In genomic region chr14:77309571-77309970, GRCm38 (mm10) we compare ENCODE assay signal across 11 mouse cellular contexts.
DNase-seq lines count a peak whose midpoint lies in the region; ATAC-seq and TF ChIP-seq lines count a peak whose summit lies in the region.
"Had no signal": no experiment of that assay in that cellular context is flagged by ENCODE, and none has a peak within 500 bp of the region (broad histone marks: within the 10 kb centered on the region; RNA-seq: fewer than 3 reads in every experiment).

No protein-coding gene starts in this region.

- DNase-seq in embryonic facial prominence, embryonic 14.5 days (ENCODE audit: low spot score): peak; percentile 49
- no peak for DNase-seq in embryonic facial prominence, embryonic 10.5 days (ENCODE audit: low spot score)
- no peak for DNase-seq in layer of hippocampus, adult 2 months (ENCODE audit: low spot score in 2 of 2)
- no peak for DNase-seq in layer of hippocampus, adult 9-10 months (ENCODE audit: low spot score)
- peak; percentile 42 for DNase-seq in right cerebral cortex, postnatal 4 days
- no peak for DNase-seq in right cerebral cortex, adult 18-20 months
- DNase-seq in urinary bladder, postnatal 25 days (ENCODE audit: low spot score): no peak
- no peak for DNase-seq in spleen, adult 18-20 months
- DNase-seq: adrenal gland, adult 2 months; kidney, adult 9 months; thymus, adult 18-20 months had no signal

- H3K36me3 ChIP-seq in embryonic facial prominence, embryonic 14.5 days (ENCODE audit: control insufficient read depth, insufficient read depth, low read length): no peaks in the 10 kb centered on the region
- H3K36me3 ChIP-seq in embryonic facial prominence, embryonic 10.5 days (replicated peaks): no peaks in the 10 kb centered on the region

- H3K4me3 ChIP-seq in embryonic facial prominence, embryonic 14.5 days (ENCODE audit: low read depth, low read length): no peak overlapping the region
- H3K4me3 ChIP-seq in embryonic facial prominence, embryonic 10.5 days: no peak overlapping the region
- no peak overlapping the region for H3K4me3 ChIP-seq in layer of hippocampus, adult 2 months

- H3K4me1 ChIP-seq in embryonic facial prominence, embryonic 14.5 days (ENCODE audit: control insufficient read depth, insufficient read depth, low read length): peaks cover 7% of the 10 kb centered on the region; the same call in 1 of the 2 replicates
- H3K4me1 ChIP-seq in embryonic facial prominence, embryonic 10.5 days: peaks cover 7% of the 10 kb centered on the region

- no peak overlapping the region for H3K4me2 ChIP-seq in embryonic facial prominence, embryonic 14.5 days (ENCODE audit: low read depth, low read length)

- no peak for ATAC-seq in embryonic facial prominence, embryonic 14.5 days (ENCODE audit: low read depth)

- H3K27me3 ChIP-seq in embryonic facial prominence, embryonic 14.5 days (replicated peaks; ENCODE audit: control insufficient read depth, insufficient read depth, low read length): no peaks in the 10 kb centered on the region
- no peaks in the 10 kb centered on the region for H3K27me3 ChIP-seq in embryonic facial prominence, embryonic 10.5 days (replicated peaks; ENCODE audit: low read depth, poor library complexity, severe bottlenecking)

- WGBS in embryonic facial prominence, embryonic 14.5 days: 56% methylated on average over 3 of the region's 3 CpGs
- 61% methylated on average over 3 of the region's 3 CpGs for WGBS in embryonic facial prominence, embryonic 10.5 days

- no peak overlapping the region for H3K9ac ChIP-seq in embryonic facial prominence, embryonic 14.5 days (ENCODE audit: low read depth, low read length)

- no peaks in the 10 kb centered on the region for H3K9me3 ChIP-seq in embryonic facial prominence, embryonic 14.5 days (ENCODE audit: control insufficient read depth, low read length)
- no peaks in the 10 kb centered on the region for H3K9me3 ChIP-seq in embryonic facial prominence, embryonic 10.5 days

- H3K27ac ChIP-seq in embryonic facial prominence, embryonic 14.5 days (replicated peaks; ENCODE audit: low read depth, low read length): no peak overlapping the region
- H3K27ac ChIP-seq in embryonic facial prominence, embryonic 10.5 days (replicated peaks): no peak overlapping the region
- peak overlapping the region; percentile 54; the same call in 1 of the 2 replicates for H3K27ac ChIP-seq in layer of hippocampus, adult 2 months

- TF ChIP-seq CTCF in layer of hippocampus, adult 2 months (conservative IDR thresholded peaks at IDR 0.05): no peak

Comparison
In these comparisons a context has a peak if more than half of its experiments do, and no peak if none do; other contexts are left out.
1. DNase-seq: peak in embryonic facial prominence, embryonic 14.5 days (single experiment) and right cerebral cortex, postnatal 4 days (single experiment); none in embryonic facial prominence, embryonic 10.5 days (single experiment), layer of hippocampus, adult 2 months (0 of 2), layer of hippocampus, adult 9-10 months (single experiment), right cerebral cortex, adult 18-20 months (single experiment), urinary bladder, postnatal 25 days (single experiment) and spleen, adult 18-20 months (0 of 2).